In genomic region chr16:38290151-38290550, GRCm38 (mm10) we compare ENCODE assay signal across 19 mouse cellular contexts. TPM values are rescaled to one million over a fixed set of nuclear protein-coding genes. Genes with fewer than 3 reads are reported as not detected.
"Had no signal": no experiment of that assay in that cellular context is flagged by ENCODE, and none has a peak within 500 bp of the region (broad histone marks: within the 10 kb centered on the region; RNA-seq: fewer than 3 reads in every experiment).

No protein-coding gene starts in this region.

- H3K4me3 ChIP-seq: kidney, embryonic 15.5 days; left cerebral cortex, adult 2 months; limb, embryonic 10.5 days; liver, embryonic 12.5 days; midbrain, embryonic 13.5 days; myocyte; neural tube, embryonic 15.5 days had no signal

- DNase-seq: kidney, postnatal 14 days; thymus, postnatal 4 days had no signal

- ATAC-seq: liver, embryonic 12.5 days; midbrain, embryonic 13.5 days had no signal

- H3K27me3 ChIP-seq: kidney, embryonic 15.5 days; liver, embryonic 12.5 days; midbrain, embryonic 13.5 days; neural tube, embryonic 15.5 days had no signal

- H3K36me3 ChIP-seq: kidney, embryonic 15.5 days; limb, embryonic 10.5 days; liver, embryonic 12.5 days; midbrain, embryonic 13.5 days; neural tube, embryonic 15.5 days had no signal

- H3K9ac ChIP-seq: kidney, embryonic 15.5 days; liver, embryonic 12.5 days; midbrain, embryonic 13.5 days; neural tube, embryonic 15.5 days had no signal

- H3K27ac ChIP-seq: kidney, embryonic 15.5 days; left cerebral cortex, adult 2 months; limb, embryonic 10.5 days; liver, embryonic 12.5 days; midbrain, embryonic 13.5 days; neural tube, embryonic 15.5 days; stomach, postnatal 0 days had no signal

- H3K4me2 ChIP-seq: kidney, embryonic 15.5 days; liver, embryonic 12.5 days; midbrain, embryonic 13.5 days; neural tube, embryonic 15.5 days had no signal

- H3K9me3 ChIP-seq: kidney, embryonic 15.5 days; limb, embryonic 10.5 days; liver, embryonic 12.5 days; midbrain, embryonic 13.5 days; neural tube, embryonic 15.5 days had no signal

- H3K4me1 ChIP-seq: midbrain, embryonic 13.5 days; neural tube, embryonic 15.5 days had no signal

RNA-seq across cellular contexts. Expression of gene Nr1i2, which starts 4.5 kb away (rescaled TPM):
- total RNA-seq: layer of hippocampus, adult 8-10 months; layer of hippocampus, postnatal 25 days; left cerebral cortex, adult 2 months; left cerebral cortex, postnatal 14 days; megakaryocyte-erythroid progenitor cell, adult 5-6 weeks had no signal
- polyA plus RNA-seq: limb, embryonic 10.5 days; lung, embryonic 16.5 days; midbrain, embryonic 13.5 days; myocyte; neural tube, embryonic 11.5 days; neural tube, embryonic 15.5 days had no signal

RNA-seq across cellular contexts. Expression of gene Maats1, which starts 51.8 kb away (rescaled TPM):
- polyA plus RNA-seq: limb, embryonic 10.5 days had no signal

RNA-seq across cellular contexts. Expression of gene Gm21987, which starts 56.7 kb away (rescaled TPM):
- total RNA-seq: left cerebral cortex, adult 2 months; left cerebral cortex, postnatal 14 days; megakaryocyte-erythroid progenitor cell, adult 5-6 weeks had no signal
- polyA plus RNA-seq: kidney, embryonic 15.5 days; large intestine, adult 2 months; limb, embryonic 10.5 days; limb, embryonic 14.5 days; liver, embryonic 12.5 days; liver, embryonic 16.5 days; midbrain, embryonic 13.5 days; neural tube, embryonic 11.5 days; neural tube, embryonic 15.5 days; stomach, postnatal 0 days had no signal
